7 mouse cellular contexts compared by ENCODE assay signal in genomic region chr5:5755039-5755438, GRCm38 (mm10). TPM values are rescaled to one million over a fixed set of nuclear protein-coding genes. Genes with fewer than 3 reads are reported as not detected.
DNase-seq lines count a peak whose midpoint lies in the region; ATAC-seq and TF ChIP-seq lines count a peak whose summit lies in the region.

No protein-coding gene starts in this region.

- H3K27ac ChIP-seq in forebrain, embryonic 14.5 days (ENCODE audit: low read depth, low read length): no peak overlapping the region
- no peak overlapping the region for H3K27ac ChIP-seq in lung, embryonic 14.5 days (ENCODE audit: low read depth)

- H3K4me1 ChIP-seq in forebrain, embryonic 14.5 days (ENCODE audit: control insufficient read depth, insufficient read depth, low read length): no peaks in the 10 kb centered on the region
- H3K4me1 ChIP-seq in lung, embryonic 14.5 days (ENCODE audit: insufficient read depth): no peaks in the 10 kb centered on the region

- H3K36me3 ChIP-seq in forebrain, embryonic 14.5 days (ENCODE audit: control insufficient read depth, insufficient read depth, low read length): no peaks in the 10 kb centered on the region
- no peaks in the 10 kb centered on the region for H3K36me3 ChIP-seq in lung, embryonic 14.5 days (ENCODE audit: insufficient read depth)

- H3K4me3 ChIP-seq in forebrain, embryonic 14.5 days (ENCODE audit: low read depth, low read length): no peak overlapping the region
- no peak overlapping the region for H3K4me3 ChIP-seq in lung, embryonic 14.5 days (ENCODE audit: low read depth, low read length)

- no peak overlapping the region for H3K4me2 ChIP-seq in forebrain, embryonic 14.5 days (ENCODE audit: low read length)
- no peak overlapping the region for H3K4me2 ChIP-seq in lung, embryonic 14.5 days

- H3K27me3 ChIP-seq in forebrain, embryonic 14.5 days (replicated peaks; ENCODE audit: control insufficient read depth, insufficient read depth, low read length): no peaks in the 10 kb centered on the region
- no peaks in the 10 kb centered on the region; the same call in 1 of the 2 replicates for H3K27me3 ChIP-seq in lung, embryonic 14.5 days (ENCODE audit: insufficient read depth, low read length)

- H3K9me3 ChIP-seq in forebrain, embryonic 14.5 days (replicated peaks; ENCODE audit: control insufficient read depth, low read length): no peaks in the 10 kb centered on the region
- H3K9me3 ChIP-seq in lung, embryonic 14.5 days (ENCODE audit: low read depth, low read length): no peaks in the 10 kb centered on the region

- TF ChIP-seq CTCF in lung, embryonic 14.5 days (IDR thresholded peaks at IDR 0.05; ENCODE audit: low read depth): peak; percentile 83

- no peak overlapping the region for H3K9ac ChIP-seq in forebrain, embryonic 14.5 days (ENCODE audit: low read length)
- H3K9ac ChIP-seq in lung, embryonic 14.5 days: no peak overlapping the region

- ATAC-seq in CD4-positive, CD25-positive, alpha-beta regulatory T cell, adult 4 months: peak; percentile 53
- ATAC-seq in forebrain, embryonic 14.5 days: peak; percentile 52
- ATAC-seq in lung, embryonic 14.5 days (ENCODE audit: insufficient read depth): no peak

- WGBS in forebrain, embryonic 14.5 days: 2% methylated on average over 9 of the region's 9 CpGs
- WGBS in lung, embryonic 14.5 days: 2% methylated on average over 9 of the region's 9 CpGs

- peak; percentile 45 for DNase-seq in 416B (ENCODE audit: low read depth)
- peak; percentile 11 for DNase-seq in c-Kit-negative CD71-positive TER-119-positive erythroid progenitor cells, embryonic 14.5 days (ENCODE audit: low read depth, low spot score)
- peak; percentile 79 for DNase-seq in forebrain, embryonic 14.5 days (ENCODE audit: low spot score)
- DNase-seq in kidney, postnatal 4 days: peak; percentile 73 to 78
- peak; percentile 90 for DNase-seq in lung, embryonic 14.5 days
- DNase-seq in right cerebral cortex, adult 18-20 months: peak; percentile 43

RNA-seq across cellular contexts. Expression of gene Steap1, which starts 5.9 kb away (rescaled TPM):
- not detected for polyA plus RNA-seq in CD4-positive, CD25-positive, alpha-beta regulatory T cell, adult 4 months (2017; shearing (Covaris generic))
- polyA plus RNA-seq in forebrain, embryonic 14.5 days (2014; fragmentation: Nextera tagmentation; extraction: Ambion mirVana): 2.6 and 2.9 TPM in 2 replicates
- 2.2 and 2.8 TPM in 2 replicates for polyA plus RNA-seq in lung, embryonic 14.5 days (2014; fragmentation: Nextera tagmentation; extraction: Ambion mirVana)

Comparison
In these comparisons a context has a peak if more than half of its experiments do, and no peak if none do; other contexts are left out.
1. DNase-seq: peak in every context shown above with its lines; median percentile 90 in lung, embryonic 14.5 days; 79 in forebrain, embryonic 14.5 days; 76 in kidney, postnatal 4 days; 45 in 416B; 43 in right cerebral cortex, adult 18-20 months; 11 in c-Kit-negative CD71-positive TER-119-positive erythroid progenitor cells, embryonic 14.5 days.